Mouse (Mus musculus) urinary bladder, postnatal 36 days (tissue): ENCODE data around the gene Pmis2.

ENCODE experiments used
- DNase-seq, 2 experiments: peaks; one replicate each; pipeline ENCODE4 v3.0.0; 2022; ENCODE audit warnings: low spot score in 2 of 2, mixed read lengths in 1 of 2

The Pmis2 gene

GRCm38 (mm10) chr7:30633762-30634412 lies 37.5 kb downstream of the Pmis2 start:
- no peak for DNase-seq

GRCm38 (mm10) chr7:30629013-30629412 lies 42.4 kb downstream of the Pmis2 start:
- no peak for DNase-seq

GRCm38 (mm10) chr7:30626647-30627046 lies 44.8 kb downstream of the Pmis2 start:
- DNase-seq = no peak

- peak; percentile 72 to 86 for DNase-seq
Observed at GRCm38 (mm10) chr7:30625530-30626384, 45.6 kb downstream of the Pmis2 start, which contains the start of gene Cox6b1. TSS of gene Cox6b1 (minus strand) at chr7:30626151.
